Mouse (Mus musculus): ENCODE data around the gene Ubn2.
"Not testable (repeated sequence)": the region's sequence is repeated elsewhere in the genome, so short reads cannot be mapped to it uniquely, and the experiment has no call there.

Ubn2 gene

DNA sequence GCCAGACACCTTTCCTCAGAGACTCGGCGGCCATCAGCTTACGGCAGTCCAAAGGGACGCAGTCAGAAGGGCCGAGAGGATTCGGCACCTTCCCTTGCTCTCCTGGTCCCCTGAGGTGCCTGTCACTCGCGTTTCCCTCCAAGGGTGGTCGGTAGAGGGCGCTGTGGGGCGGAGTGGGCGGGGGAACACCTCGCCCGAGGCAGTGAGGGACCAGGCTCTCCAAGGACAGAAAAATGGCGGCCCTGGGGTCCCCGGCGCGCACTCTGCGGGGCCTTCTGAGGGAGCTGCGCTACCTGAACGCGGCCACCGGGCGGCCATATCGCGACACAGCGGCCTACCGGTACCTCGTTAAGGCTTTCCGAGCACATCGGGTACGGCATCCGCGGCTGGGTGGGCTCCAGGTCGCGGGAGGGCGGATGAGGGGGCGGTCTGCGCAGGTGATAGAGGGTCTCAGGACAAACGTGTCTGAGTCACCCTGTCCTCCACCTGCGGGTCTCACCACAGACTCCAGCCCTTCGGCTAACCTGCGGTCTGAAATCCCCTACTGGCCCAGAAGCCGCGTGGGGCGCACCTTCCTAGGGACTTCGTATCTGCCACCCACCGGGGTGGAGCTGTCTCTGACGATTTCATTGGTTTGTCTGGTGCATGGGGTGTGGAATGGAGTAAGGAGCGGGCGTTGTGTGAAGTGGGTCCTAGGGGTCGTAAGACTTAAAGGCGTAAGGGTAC lies 101.1 kb downstream of the Ubn2 start:
- in situ Hi-C loops (cut with MboI), result no loop called here

DNA sequence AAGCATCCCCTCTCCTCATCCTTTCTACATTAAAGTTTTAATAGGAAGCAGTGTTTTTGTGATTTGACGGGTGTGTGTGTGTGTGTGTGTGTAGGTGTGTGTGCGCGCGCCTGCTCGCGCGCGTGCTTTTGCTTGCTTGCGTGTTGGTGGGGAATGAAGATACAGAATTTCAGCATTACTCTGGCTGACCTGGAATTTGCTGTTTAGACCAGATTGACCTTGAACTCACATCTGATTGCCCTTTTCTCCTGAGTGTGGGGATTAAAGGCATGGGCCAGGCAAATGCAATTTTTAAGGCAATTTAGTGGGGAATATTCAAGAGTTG lies 101.6 kb downstream of the Ubn2 start:
- in situ Hi-C loops (cut with MboI), result no loop called here

DNA sequence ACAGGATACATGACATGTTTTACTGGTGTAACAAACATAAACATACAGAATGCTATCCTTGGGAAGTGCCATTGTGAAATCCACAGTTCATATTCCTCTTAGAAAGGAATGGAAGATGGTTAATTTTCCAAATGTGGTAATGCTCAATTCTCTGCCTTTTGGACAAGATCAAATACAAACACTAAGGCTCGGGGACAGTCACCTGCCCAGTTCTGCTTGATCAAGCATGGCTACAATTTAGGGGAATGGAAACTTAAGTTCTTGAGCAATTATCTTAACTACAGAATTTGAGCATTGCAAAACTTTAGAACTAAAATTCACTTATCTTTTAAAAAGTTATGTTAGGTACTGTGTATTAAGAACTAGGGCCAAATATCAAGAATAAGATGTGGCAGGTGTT lies 102.0 kb downstream of the Ubn2 start:
- in situ Hi-C loops (cut with MboI), result no loop called here

DNA sequence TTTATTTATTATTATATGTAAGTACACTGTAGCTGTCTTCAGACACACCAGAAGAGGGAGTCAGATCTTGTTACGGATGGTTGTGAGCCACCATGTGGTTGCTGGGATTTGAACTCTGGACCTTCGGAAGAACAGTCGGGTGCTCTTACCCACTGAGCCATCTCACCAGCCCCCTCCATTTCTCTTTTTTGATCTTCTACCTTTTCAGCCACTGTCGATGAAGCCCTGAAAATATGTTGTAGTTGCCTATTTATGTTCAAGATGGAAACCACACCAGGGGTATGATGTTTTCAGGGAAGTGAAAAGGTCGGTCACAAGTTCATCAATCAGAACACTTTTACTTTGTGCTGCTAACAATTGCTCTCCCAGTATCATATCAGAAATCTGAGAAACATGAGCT lies 110.4 kb downstream of the Ubn2 start:
- in situ Hi-C loops (cut with MboI), result not testable (repeated sequence)

DNA sequence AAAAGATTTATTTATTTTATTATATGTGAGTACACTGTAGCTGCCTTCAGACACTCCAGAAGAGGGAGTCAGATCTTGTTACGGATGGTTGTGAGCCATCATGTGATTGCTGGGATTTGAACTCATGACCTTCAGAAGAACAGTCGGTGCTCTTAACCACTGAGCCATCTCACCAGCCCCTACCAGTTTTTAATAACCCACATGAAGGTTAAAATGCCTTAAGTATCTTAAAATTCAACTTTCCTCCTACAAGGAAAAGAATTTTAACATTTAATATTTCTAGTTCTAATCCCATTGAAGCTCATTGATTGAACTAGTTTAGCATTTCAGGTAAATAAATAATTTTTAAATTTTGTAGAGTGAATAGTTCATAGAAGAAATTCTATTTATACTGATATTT lies 113.3 kb downstream of the Ubn2 start:
- in situ Hi-C loops (cut with MboI), result not testable (repeated sequence)

DNA sequence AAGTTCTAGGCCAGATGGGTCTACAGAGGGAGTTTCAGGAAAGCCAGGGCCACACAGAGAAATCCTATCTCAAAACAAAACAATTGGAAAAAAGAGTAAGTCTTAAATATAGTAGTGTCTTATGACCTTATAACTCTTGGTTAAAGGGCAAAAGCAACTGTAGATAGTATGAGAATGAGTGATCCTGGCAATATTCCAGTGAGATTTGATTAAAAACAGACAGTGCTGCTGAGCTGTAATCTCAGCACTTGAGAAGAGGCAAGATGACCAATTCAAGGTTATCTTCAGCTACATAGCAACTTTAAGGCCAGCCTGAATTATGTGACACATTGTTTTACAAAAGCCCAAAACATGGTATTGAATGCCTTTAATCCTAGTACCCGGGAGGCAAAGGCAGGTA lies 114.0 kb downstream of the Ubn2 start:
- in situ Hi-C loops (cut with MboI), result no loop called here

DNA sequence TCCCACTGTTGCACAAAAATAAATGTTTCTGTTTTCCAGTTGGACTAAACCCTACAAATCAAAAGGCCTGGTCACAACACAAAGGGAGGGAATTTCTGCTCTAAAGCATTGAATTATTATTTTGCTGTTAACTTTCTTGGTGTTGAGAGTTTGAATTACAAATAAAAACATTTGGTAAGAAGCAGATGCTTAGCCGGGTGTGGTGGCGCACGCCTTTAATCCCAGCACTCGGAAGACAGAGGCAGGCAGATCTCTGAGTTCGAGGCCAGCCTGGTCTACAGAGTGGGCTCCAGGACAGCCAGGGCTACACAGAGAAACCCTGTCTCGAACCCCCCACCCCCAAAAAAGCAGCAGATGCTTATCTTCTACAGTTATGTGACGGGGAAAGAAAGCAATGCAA lies 114.8 kb downstream of the Ubn2 start:
- in situ Hi-C loops (cut with MboI), result not testable (repeated sequence)

DNA sequence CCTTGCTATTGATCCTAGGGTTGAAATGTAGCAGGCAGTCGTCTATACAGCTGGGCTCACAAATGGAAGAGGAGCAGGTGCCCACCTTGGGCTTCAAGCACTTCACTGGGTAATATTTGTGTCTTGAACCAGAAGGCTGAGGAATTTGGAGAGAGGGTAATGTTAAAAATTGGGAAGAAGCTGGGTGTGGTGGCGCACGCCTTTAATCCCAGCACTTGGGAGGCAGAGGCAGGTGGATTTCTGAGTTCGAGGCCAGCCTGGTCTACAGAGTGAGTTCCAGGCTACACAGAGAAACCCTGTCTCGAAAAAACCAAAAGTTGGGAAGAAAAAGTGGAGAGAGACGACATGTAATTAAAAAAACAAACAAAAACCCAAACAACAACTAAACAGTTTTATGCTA lies 116.1 kb downstream of the Ubn2 start:
- in situ Hi-C loops (cut with MboI), result not testable (repeated sequence)

DNA sequence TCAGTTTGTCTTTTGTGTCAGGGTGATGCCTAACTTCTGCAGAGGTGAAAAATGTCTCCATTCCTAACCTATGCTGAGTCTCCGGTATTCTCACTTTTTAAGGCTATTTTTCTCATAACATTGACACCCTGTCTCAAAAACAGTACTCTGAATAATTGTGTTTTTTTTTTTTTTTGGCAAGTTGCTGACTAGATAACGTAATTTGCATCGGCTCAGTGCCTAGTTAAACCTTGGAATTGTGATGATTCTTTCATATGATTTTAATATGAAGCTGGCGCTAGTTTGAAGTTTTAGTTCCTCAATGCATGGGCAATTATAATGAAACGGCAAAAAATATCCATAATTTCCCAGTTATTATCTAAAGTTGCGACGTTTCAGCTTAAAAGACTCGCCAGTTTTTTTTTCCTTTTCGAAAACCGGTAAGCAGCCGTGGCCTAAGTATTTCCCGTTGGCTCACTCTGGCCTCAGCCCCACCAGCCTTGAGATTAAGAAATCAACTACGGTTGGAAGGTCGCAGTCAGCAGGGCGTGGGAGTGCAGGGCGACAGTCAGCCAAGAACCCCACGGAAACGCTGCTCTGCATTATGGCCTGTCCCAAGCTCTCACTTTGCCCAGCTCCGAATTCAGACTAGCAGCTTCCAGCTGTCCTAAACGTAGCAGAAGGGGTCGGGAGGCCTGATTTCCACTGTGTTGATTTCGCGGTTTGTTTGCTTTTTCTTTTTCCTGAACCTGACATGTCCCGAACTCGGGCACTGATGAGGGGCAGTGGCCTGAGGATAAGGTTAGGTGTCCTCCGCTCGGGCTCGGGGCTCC lies 116.7 kb downstream of the Ubn2 start:
- in situ Hi-C loops (cut with MboI), result no loop called here

DNA sequence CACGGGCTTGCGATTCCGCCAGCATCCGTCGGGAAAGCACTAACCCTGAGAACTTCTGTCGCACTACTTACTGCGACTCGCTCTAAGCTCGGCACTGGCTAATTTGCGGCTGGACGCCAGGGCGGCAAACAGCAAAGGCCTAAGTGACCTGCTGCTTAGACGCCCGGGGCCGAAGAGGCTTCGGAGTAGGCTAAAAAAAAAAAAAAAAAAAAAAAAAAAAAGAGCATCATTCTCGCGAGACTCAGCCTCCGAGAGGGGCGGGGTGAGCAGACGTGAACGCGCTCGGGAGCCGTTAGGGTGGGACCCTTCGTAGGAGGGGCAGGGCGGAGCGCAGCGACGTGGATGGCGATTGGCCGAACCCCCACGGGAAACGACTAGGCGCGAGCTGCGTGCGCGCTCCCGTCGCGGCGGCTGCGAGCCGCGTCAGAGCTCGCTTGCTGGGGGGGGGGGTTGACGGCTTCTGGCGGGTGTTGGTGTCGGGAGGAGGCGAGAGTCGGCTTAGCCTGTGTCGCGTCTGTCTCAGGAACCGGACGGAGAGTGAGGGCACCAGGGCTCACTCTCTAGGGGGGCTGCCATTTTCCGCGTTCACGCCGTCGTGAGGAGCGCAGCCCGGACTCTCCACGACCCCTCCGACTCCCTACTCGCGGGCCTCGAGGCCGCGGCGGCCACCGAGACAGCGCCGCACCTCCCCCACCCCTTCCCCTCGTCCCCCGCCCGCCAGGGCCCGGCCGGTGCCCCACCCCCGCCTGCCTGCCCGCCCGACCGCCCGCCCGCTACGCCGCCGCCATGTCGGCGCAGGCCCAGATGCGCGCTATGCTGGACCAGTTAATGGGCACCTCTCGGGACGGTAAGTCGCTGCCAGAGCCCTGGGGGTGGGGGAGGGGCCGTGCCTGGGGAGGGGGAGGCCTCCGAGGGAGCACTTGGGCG lies 117.6 kb downstream of the Ubn2 start, which contains the start of gene Luc7l2:
Luc7l2 (plus strand) TSS at position 273 of the 927 bp plus-strand sequence.
- in situ Hi-C loops (cut with MboI), result no loop called here

DNA sequence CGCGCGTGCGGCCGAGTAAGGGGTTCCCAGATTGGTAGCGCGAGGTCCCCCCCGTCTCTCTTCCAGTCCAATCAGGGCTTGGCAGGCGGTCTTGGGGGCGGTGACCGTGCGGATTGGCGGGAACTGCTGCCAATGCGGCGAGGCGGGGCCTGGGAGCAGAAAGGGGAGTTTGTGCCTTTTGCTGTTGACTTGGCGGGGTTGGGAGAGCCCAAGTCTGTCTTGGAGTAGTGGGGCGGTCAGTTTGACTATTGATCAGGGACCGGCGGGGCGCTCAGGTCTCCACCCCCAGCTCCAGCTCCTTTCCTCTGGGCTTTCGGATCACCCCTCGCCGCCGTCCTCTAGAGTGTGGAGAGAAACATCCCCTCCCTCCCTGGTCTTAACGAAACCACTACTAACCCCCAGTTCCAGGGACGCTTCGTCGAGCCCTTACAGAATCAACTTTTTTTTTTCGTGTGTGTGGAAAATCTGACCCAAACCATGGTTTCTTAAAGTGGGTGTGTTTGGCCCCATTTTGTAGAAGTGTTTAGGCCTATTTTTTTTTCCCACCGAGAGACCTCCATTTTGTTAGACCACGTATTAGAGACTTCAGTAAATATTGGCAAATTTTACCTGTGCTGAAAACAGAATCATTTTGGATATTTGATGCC lies 118.4 kb downstream of the Ubn2 start:
- in situ Hi-C loops (cut with MboI), result no loop called here

DNA sequence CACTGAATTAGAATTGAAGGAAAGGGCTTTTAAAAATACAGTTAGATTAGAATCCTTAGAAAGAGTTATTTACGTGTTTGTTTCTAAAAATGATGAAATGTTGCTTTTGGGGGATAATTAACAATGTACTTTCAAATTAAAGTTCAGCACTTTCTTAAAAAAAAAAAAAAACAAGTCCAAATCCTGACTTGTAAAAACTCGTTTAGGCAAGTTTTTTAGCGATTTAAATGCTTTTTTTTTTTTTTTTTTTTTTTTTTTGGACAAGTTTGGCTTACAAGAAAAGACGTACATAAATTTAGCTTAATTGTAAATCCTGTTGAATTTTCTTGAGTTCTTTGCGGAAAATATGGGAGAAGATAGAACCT lies 118.9 kb downstream of the Ubn2 start:
- in situ Hi-C loops (cut with MboI), result no loop called here

Measured in mature B cell (primary cell).